Mouse (Mus musculus) left cerebral cortex, adult 18-20 months (tissue): ENCODE results near the gene Ptpn3. TPM values are rescaled to one million over a fixed set of nuclear protein-coding genes. Genes with fewer than 3 reads are reported as not detected.

Experiments used
- total RNA-seq, 2 experiments: library from RNA; stranded (reverse); gene quantifications; 2 replicates each; pipeline ENCODE4 v1.2.3; 2021

Ptpn3 gene
- total RNA-seq, 2 experiments from 2014 or later = 64.4 to 73.1 TPM

Other genes starting within 250 kb of the Ptpn3 start
- gene Epb41l4b, start 158.4 kb downstream of the Ptpn3 start, total RNA-seq = 10 to 100 TPM; 38.0 to 39.5 TPM
- 10 to 100 TPM; 63.4 to 65.6 TPM for gene Palm2, start 132.4 kb upstream of the Ptpn3 start, total RNA-seq